Mouse (Mus musculus) midbrain, embryonic 14.5 days (tissue): ENCODE data around the gene Lamtor2. TPM values are rescaled to one million over a fixed set of nuclear protein-coding genes. Genes with fewer than 3 reads are reported as not detected.

Experiments used
- ATAC-seq: fragments of 200-750 bp; cut with Nextera tagmentation; 2 replicates; pipeline ENCODE4 v1.8.0; 2017; ENCODE audit warnings: moderate number of reproducible peaks, moderate library complexity; ENCODE audit not compliant: low FRiP score, low TSS enrichment
- DNase-seq: peaks from one replicate; pipeline ENCODE4 v3.0.0-alpha.2; 2015
- H3K27ac ChIP-seq: fragments of 300-500 bp; sonication (generic); replicated peaks from 2 replicates; pipeline ENCODE4 v1.5.1; 2014; ENCODE audit warnings: mild to moderate bottlenecking, low read depth, low read length, moderate library complexity
- H3K27me3 ChIP-seq: fragments of 300-500 bp; sonication (generic); 2 replicates; pipeline ENCODE4 v1.6.1; 2014; ENCODE audit warnings: low read length, control low read depth, mixed read lengths; ENCODE audit not compliant: control insufficient read depth, insufficient read depth
- H3K36me3 ChIP-seq: fragments of 300-500 bp; sonication (generic); 2 replicates; pipeline ENCODE4 v1.6.1; 2014; ENCODE audit warnings: low read length, control low read depth; ENCODE audit not compliant: control insufficient read depth, insufficient read depth
- H3K4me1 ChIP-seq: fragments of 300-500 bp; sonication (generic); 2 replicates; pipeline ENCODE4 v1.6.1; 2014; ENCODE audit warnings: mild to moderate bottlenecking, antibody characterized with exemption, low read length, control low read depth; ENCODE audit not compliant: control insufficient read depth, insufficient read depth
- H3K4me2 ChIP-seq: fragments of 300-500 bp; sonication (generic); 2 replicates; pipeline ENCODE4 v1.6.1; 2014; ENCODE audit warnings: mild to moderate bottlenecking, low read length, moderate library complexity
- H3K4me3 ChIP-seq: fragments of 300-500 bp; sonication (generic); replicated peaks from 2 replicates; pipeline ENCODE4 v1.5.1; 2014; ENCODE audit warnings: low read depth, low read length
- H3K9ac ChIP-seq: fragments of 300-500 bp; sonication (generic); replicated peaks from 2 replicates; pipeline ENCODE4 v1.6.1; 2014; ENCODE audit warnings: mild to moderate bottlenecking, low read length, moderate library complexity
- H3K9me3 ChIP-seq: fragments of 300-500 bp; sonication (generic); 2 replicates; pipeline ENCODE4 v1.6.1; 2016; ENCODE audit warnings: low read length, control low read depth, mixed read lengths; ENCODE audit not compliant: control insufficient read depth
- WGBS: fragments of 180-500 bp; shearing (Covaris S2); extraction: QIAGEN DNeasy Blood & Tissue Kit; methylation state at CpG from one replicate; pipeline ENCODE4 v1.1.7; 2014; 5-methylcytosine and 5-hydroxymethylcytosine counted together
- polyA plus RNA-seq: library from polyadenylated mRNA; unstranded; fragments of >200 nt; fragmentation: Nextera tagmentation; extraction: Ambion mirVana; gene quantifications from 2 replicates; pipeline ENCODE4 v1.2.1, GENCODE M21; 2014

Gene Lamtor2
- polyA plus RNA-seq, 1 experiment from 2014 or later, result 93.4 TPM

GRCm38 (mm10) chr3:88552082-88552645, 710 bp downstream of the Lamtor2 start:
- 26% methylated on average over 16 of the region's 16 CpGs for WGBS
- Histone ChIP-seq H3K9me3 (no peaks in the 10 kb centered on the region), H3K27ac (peak overlapping the region; percentile 93), H3K4me2 (peak overlapping the region; percentile 91), H3K36me3 (peaks cover 17% of the 10 kb centered on the region), H3K27me3 (no peaks in the 10 kb centered on the region), H3K9ac (peak overlapping the region; percentile 88), H3K4me3 (peak overlapping the region; percentile 91), H3K4me1 (peaks cover 14% of the 10 kb centered on the region)
- no peak for DNase-seq
- no peak for ATAC-seq

GRCm38 (mm10) chr3:88551586-88551985, 1.3 kb downstream of the Lamtor2 start:
- 85% methylated on average over 4 of the region's 4 CpGs for WGBS
- peak overlapping the region; percentile 91 for H3K4me3 ChIP-seq
- H3K4me1 ChIP-seq, result peaks cover 14% of the 10 kb centered on the region
- DNase-seq (no peak), ATAC-seq (no peak)
- no peaks in the 10 kb centered on the region for H3K27me3 ChIP-seq
- H3K27ac ChIP-seq, result no peak overlapping the region
- H3K4me2 ChIP-seq, result peak overlapping the region; percentile 91
- no peak overlapping the region for H3K9ac ChIP-seq
- H3K36me3 ChIP-seq, result peaks cover 11% of the 10 kb centered on the region
- H3K9me3 ChIP-seq, result no peaks in the 10 kb centered on the region

- ATAC-seq (no peak), DNase-seq (no peak)
- Histone ChIP-seq H3K27me3 (no peaks in the 10 kb centered on the region), H3K4me3 (no peak within 1 kb of the TSS), H3K4me1 (peaks cover 6% of the 10 kb centered on the region), H3K27ac (no peak within 1 kb of the TSS), H3K9ac (no peak within 1 kb of the TSS), H3K4me2 (no peak within 1 kb of the TSS), H3K36me3 (no peaks in the 10 kb centered on the region), H3K9me3 (no peaks in the 10 kb centered on the region)
- 49% methylated on average over 18 of the region's 18 CpGs for WGBS
These were observed 4.5 kb downstream of the Lamtor2 start, which contains the start of gene Rab25 for GRCm38 (mm10) chr3:88548180-88548917. Gene Rab25 (minus strand): TSS chr3:88548300.

GRCm38 (mm10) chr3:88546674-88547418, 6.0 kb downstream of the Lamtor2 start:
- no peak overlapping the region for H3K9ac ChIP-seq
- no peaks in the 10 kb centered on the region for H3K27me3 ChIP-seq
- ATAC-seq (no peak), DNase-seq (no peak)
- 82% methylated on average over 6 of the region's 6 CpGs for WGBS
- H3K4me3 ChIP-seq, result no peak overlapping the region
- H3K27ac ChIP-seq, result no peak overlapping the region
- no peak overlapping the region for H3K4me2 ChIP-seq
- H3K4me1 ChIP-seq, result peaks cover 5% of the 10 kb centered on the region
- no peaks in the 10 kb centered on the region for H3K36me3 ChIP-seq
- H3K9me3 ChIP-seq, result no peaks in the 10 kb centered on the region

GRCm38 (mm10) chr3:88544955-88545591, 7.8 kb downstream of the Lamtor2 start:
- WGBS, result 71% methylated on average over 20 of the region's 20 CpGs
- H3K9ac ChIP-seq, result no peak overlapping the region

GRCm38 (mm10) chr3:88544514-88544913, 8.4 kb downstream of the Lamtor2 start:
- Histone ChIP-seq H3K27me3 (no peaks in the 10 kb centered on the region), H3K9ac (no peak overlapping the region), H3K27ac (no peak overlapping the region), H3K4me3 (no peak overlapping the region), H3K36me3 (peaks cover 20% of the 10 kb centered on the region), H3K4me1 (peaks cover 20% of the 10 kb centered on the region; the same call in 1 of the 2 replicates), H3K4me2 (no peak overlapping the region), H3K9me3 (no peaks in the 10 kb centered on the region)
- 33% methylated on average over 5 of the region's 5 CpGs for WGBS
- no peak for ATAC-seq
- DNase-seq, result peak; percentile 51

More at GRCm38 (mm10) chr3:88544955-88545591, 7.8 kb downstream of the Lamtor2 start:
- Histone ChIP-seq H3K9me3 (no peaks in the 10 kb centered on the region), H3K4me1 (peaks cover 16% of the 10 kb centered on the region; the same call in 1 of the 2 replicates), H3K4me2 (no peak overlapping the region), H3K36me3 (peaks cover 16% of the 10 kb centered on the region), H3K4me3 (no peak overlapping the region), H3K27ac (no peak overlapping the region), H3K27me3 (no peaks in the 10 kb centered on the region)
- ATAC-seq (no peak), DNase-seq (no peak)

GRCm38 (mm10) chr3:88543651-88544410, 9.0 kb downstream of the Lamtor2 start:
- Histone ChIP-seq H3K9ac (no peak overlapping the region), H3K27ac (no peak overlapping the region), H3K36me3 (peaks cover 24% of the 10 kb centered on the region), H3K4me2 (no peak overlapping the region), H3K27me3 (no peaks in the 10 kb centered on the region), H3K4me1 (peaks cover 24% of the 10 kb centered on the region), H3K4me3 (no peak overlapping the region), H3K9me3 (no peaks in the 10 kb centered on the region)
- WGBS, result 79% methylated on average over 5 of the region's 5 CpGs
- DNase-seq, result no peak
- ATAC-seq, result no peak

- no peak for ATAC-seq
- H3K27ac ChIP-seq, result no peak overlapping the region
- no peak for DNase-seq
- H3K4me2 ChIP-seq, result no peak overlapping the region
- peaks cover 30% of the 10 kb centered on the region for H3K4me1 ChIP-seq
- H3K9ac ChIP-seq, result no peak overlapping the region
- no peak overlapping the region for H3K4me3 ChIP-seq
- H3K27me3 ChIP-seq, result no peaks in the 10 kb centered on the region
- 81% methylated on average over 8 of the region's 8 CpGs for WGBS
- H3K9me3 ChIP-seq, result no peaks in the 10 kb centered on the region
- H3K36me3 ChIP-seq, result peaks cover 31% of the 10 kb centered on the region
These were observed 9.7 kb downstream of the Lamtor2 start for GRCm38 (mm10) chr3:88543174-88543573.
